17 mouse cellular contexts compared by ENCODE assay signal in genomic region chr15:27282279-27282678, GRCm38 (mm10).
DNase-seq lines count a peak whose midpoint lies in the region; ATAC-seq and TF ChIP-seq lines count a peak whose summit lies in the region.
"Had no signal": no experiment of that assay in that cellular context is flagged by ENCODE, and none has a peak within 500 bp of the region (broad histone marks: within the 10 kb centered on the region; RNA-seq: fewer than 3 reads in every experiment).

No protein-coding gene starts in this region.

- H3K4me2 ChIP-seq in kidney, postnatal 0 days (ENCODE audit: low read length): no peak overlapping the region
- H3K4me2 ChIP-seq: forebrain, embryonic 15.5 days; heart, embryonic 13.5 days; liver, embryonic 13.5 days; midbrain, embryonic 15.5 days; neural tube, embryonic 13.5 days; stomach, embryonic 15.5 days had no signal

- H3K27ac ChIP-seq in kidney, postnatal 0 days: no peak overlapping the region
- no peak overlapping the region for H3K27ac ChIP-seq in thymus, adult 2 months (ENCODE audit: control insufficient read depth, insufficient read depth, low read length)
- H3K27ac ChIP-seq: forebrain, embryonic 15.5 days; heart, embryonic 13.5 days; liver, embryonic 13.5 days; macrophage; midbrain, embryonic 15.5 days; neural tube, embryonic 13.5 days; stomach, embryonic 15.5 days had no signal

- H3K9me3 ChIP-seq in kidney, postnatal 0 days (replicated peaks; ENCODE audit: low read length): no peaks in the 10 kb centered on the region
- H3K9me3 ChIP-seq: forebrain, embryonic 15.5 days; midbrain, embryonic 15.5 days; stomach, embryonic 15.5 days had no signal

- no peaks in the 10 kb centered on the region for H3K27me3 ChIP-seq in kidney, postnatal 0 days (ENCODE audit: insufficient read depth, low read length)
- H3K27me3 ChIP-seq in thymus, adult 2 months (ENCODE audit: control insufficient read depth, insufficient read depth, low read length): no peaks in the 10 kb centered on the region
- H3K27me3 ChIP-seq in Patski: no peaks in the 10 kb centered on the region
- H3K27me3 ChIP-seq: forebrain, embryonic 15.5 days; heart, embryonic 13.5 days; liver, embryonic 13.5 days; midbrain, embryonic 15.5 days; neural tube, embryonic 13.5 days; stomach, embryonic 15.5 days had no signal

- ATAC-seq in kidney, postnatal 0 days (replicated peaks; ENCODE audit: low FRiP score, low read depth): no peak
- no peak for ATAC-seq in Patski
- no peak for ATAC-seq in frontal cortex, adult (ENCODE audit: low TSS enrichment)
- ATAC-seq: forebrain, embryonic 15.5 days; midbrain, embryonic 15.5 days had no signal

- no peaks in the 10 kb centered on the region for H3K36me3 ChIP-seq in kidney, postnatal 0 days (ENCODE audit: insufficient read depth, low read length)
- H3K36me3 ChIP-seq in thymus, adult 2 months (ENCODE audit: control insufficient read depth, insufficient read depth, low read length): no peaks in the 10 kb centered on the region
- H3K36me3 ChIP-seq: forebrain, embryonic 15.5 days; heart, embryonic 13.5 days; liver, embryonic 13.5 days; midbrain, embryonic 15.5 days; neural tube, embryonic 13.5 days; stomach, embryonic 15.5 days had no signal

- in situ Hi-C loops in Patski (cut with MboI; ENCODE audit: low pct_unique_long_range_greater_than_20kb): no loop called here

- no peak overlapping the region for H3K4me3 ChIP-seq in kidney, postnatal 0 days (replicated peaks; ENCODE audit: low read depth, low read length)
- no peak overlapping the region for H3K4me3 ChIP-seq in thymus, adult 2 months (ENCODE audit: control insufficient read depth, insufficient read depth, low read length)
- H3K4me3 ChIP-seq: forebrain, embryonic 15.5 days; heart, embryonic 13.5 days; liver, embryonic 13.5 days; midbrain, embryonic 15.5 days; neural tube, embryonic 13.5 days; stomach, embryonic 15.5 days had no signal

- CTCF ChIA-PET in Patski (lab: Charles Lee): no interaction called here

- no peak overlapping the region for H3K9ac ChIP-seq in kidney, postnatal 0 days (ENCODE audit: low read depth, low read length)
- H3K9ac ChIP-seq: forebrain, embryonic 15.5 days; heart, embryonic 13.5 days; liver, embryonic 13.5 days; midbrain, embryonic 15.5 days; neural tube, embryonic 13.5 days; stomach, embryonic 15.5 days had no signal

- no peak for TF ChIP-seq POLR2A in thymus, adult 2 months (IDR thresholded peaks at IDR 0.05; ENCODE audit: control insufficient read depth, extremely low read depth, insufficient read depth, low read length, poor library complexity)

- WGBS in kidney, postnatal 0 days: 86% methylated on average over 1 of the region's 1 CpGs
- 91% methylated on average over 1 of the region's 1 CpGs for WGBS in thymus, adult 2 months

- POLR2A ChIA-PET in Patski (lab: Charles Lee): interaction anchor here (0.7 kb wide), 1 partner anchor 89 kb away, joined by 3 read pairs; no protein-coding TSS in a partner anchor

- peak; percentile 39 for TF ChIP-seq CTCF in kidney, postnatal 0 days (IDR thresholded peaks at IDR 0.05; ENCODE audit: low read depth)
- no peak for TF ChIP-seq CTCF in thymus, adult 2 months (IDR thresholded peaks at IDR 0.05; ENCODE audit: borderline replicate concordance, control insufficient read depth, extremely low read depth, insufficient read depth, low read length, poor library complexity)
- peak; percentile 47 for TF ChIP-seq CTCF in Patski (IDR thresholded peaks at IDR 0.05)

- no peak for DNase-seq in kidney, postnatal 0 days (ENCODE audit: low spot score)
- DNase-seq in kidney, adult 11 months: no peak
- DNase-seq in thymus, adult 2 months: peak; percentile 2
- DNase-seq in thymus, postnatal 36 days: no peak
- no peak for DNase-seq in Patski (ENCODE audit: low read depth, low spot score)
- DNase-seq in c-Kit-positive CD71-positive TER-119-positive erythroid progenitor cells, embryonic 14.5 days (ENCODE audit: low spot score): no peak
- DNase-seq: cerebellum, adult 2 months; gastrocnemius, postnatal 25 days; kidney, adult 9 months; liver, embryonic 13.5 days had no signal

- H3K4me1 ChIP-seq in kidney, postnatal 0 days (replicated peaks; ENCODE audit: insufficient read depth, low read length): no peaks in the 10 kb centered on the region
- H3K4me1 ChIP-seq in thymus, adult 2 months (replicated peaks; ENCODE audit: control insufficient read depth, insufficient read depth, low read length): no peaks in the 10 kb centered on the region
- H3K4me1 ChIP-seq: forebrain, embryonic 15.5 days; heart, embryonic 13.5 days; liver, embryonic 13.5 days; midbrain, embryonic 15.5 days; neural tube, embryonic 13.5 days; stomach, embryonic 15.5 days had no signal
